Mouse (Mus musculus): ENCODE measurements around the gene Gata5. TPM values are rescaled to one million over a fixed set of nuclear protein-coding genes. Genes with fewer than 3 reads are reported as not detected.

Gene Gata5
- polyA plus RNA-seq, 1 experiment from 2014 or later = 28.0 TPM

GRCm38 (mm10) chr2:180329466-180329865, 5.0 kb downstream of the Gata5 start:
- H3K27ac ChIP-seq (ENCODE audit: low read depth, low read length) = no peak overlapping the region
- H3K36me3 ChIP-seq (ENCODE audit: control insufficient read depth, insufficient read depth, low read length) = peaks cover 28% of the 10 kb centered on the region
- H3K4me2 ChIP-seq = peak overlapping the region; percentile 65; the same call in 1 of the 2 replicates
- WGBS (ENCODE audit: insufficient replicate concordance) = 76% methylated on average over 1 of the region's 1 CpGs
- H3K4me3 ChIP-seq (ENCODE audit: low read depth, low read length) = peak overlapping the region; percentile 92; the same call in 1 of the 2 replicates
- no peaks in the 10 kb centered on the region for H3K27me3 ChIP-seq (ENCODE audit: control insufficient read depth, insufficient read depth, low read length)
- ATAC-seq (replicated peaks; ENCODE audit: insufficient number of reproducible peaks, low FRiP score, low TSS enrichment) = no peak
- 0 out of 2 replicates have a peak overlapping the region, but pooled peaks have one; percentile 8 for H3K9ac ChIP-seq (ENCODE audit: low read depth, low read length)
- no peaks in the 10 kb centered on the region for H3K9me3 ChIP-seq (replicated peaks; ENCODE audit: control insufficient read depth, low read length)
- peaks cover 44% of the 10 kb centered on the region for H3K4me1 ChIP-seq (ENCODE audit: control insufficient read depth, insufficient read depth, low read length)

GRCm38 (mm10) chr2:180322674-180323355, 11.7 kb downstream of the Gata5 start:
- 15% methylated on average over 14 of the region's 14 CpGs for WGBS (ENCODE audit: insufficient replicate concordance)
- Histone ChIP-seq H3K4me2 (peak overlapping the region; percentile 39), H3K9ac (ENCODE audit: low read depth, low read length) (peak overlapping the region; percentile 34; the same call in 1 of the 2 replicates), H3K4me1 (ENCODE audit: control insufficient read depth, insufficient read depth, low read length) (peaks cover 58% of the 10 kb centered on the region), H3K36me3 (ENCODE audit: control insufficient read depth, insufficient read depth, low read length) (peaks cover 22% of the 10 kb centered on the region), H3K4me3 (ENCODE audit: low read depth, low read length) (0 out of 2 replicates have a peak overlapping the region, but pooled peaks have one; percentile 11), H3K9me3 (replicated peaks; ENCODE audit: control insufficient read depth, low read length) (no peaks in the 10 kb centered on the region), H3K27ac (ENCODE audit: low read depth, low read length) (peak overlapping the region; percentile 83), H3K27me3 (ENCODE audit: control insufficient read depth, insufficient read depth, low read length) (no peaks in the 10 kb centered on the region)
- peak; percentile 73 for ATAC-seq (replicated peaks; ENCODE audit: insufficient number of reproducible peaks, low FRiP score, low TSS enrichment)

GRCm38 (mm10) chr2:180320216-180320615, 14.3 kb downstream of the Gata5 start:
- no peak for ATAC-seq (replicated peaks; ENCODE audit: insufficient number of reproducible peaks, low FRiP score, low TSS enrichment)
- Histone ChIP-seq H3K36me3 (ENCODE audit: control insufficient read depth, insufficient read depth, low read length) (no peaks in the 10 kb centered on the region), H3K27me3 (ENCODE audit: control insufficient read depth, insufficient read depth, low read length) (no peaks in the 10 kb centered on the region), H3K9me3 (replicated peaks; ENCODE audit: control insufficient read depth, low read length) (no peaks in the 10 kb centered on the region), H3K9ac (ENCODE audit: low read depth, low read length) (no peak overlapping the region), H3K4me2 (no peak overlapping the region), H3K4me1 (ENCODE audit: control insufficient read depth, insufficient read depth, low read length) (peaks cover 60% of the 10 kb centered on the region), H3K4me3 (ENCODE audit: low read depth, low read length) (no peak overlapping the region), H3K27ac (ENCODE audit: low read depth, low read length) (peak overlapping the region; percentile 29; the same call in 1 of the 2 replicates)
- WGBS (ENCODE audit: insufficient replicate concordance) = 63% methylated on average over 4 of the region's 4 CpGs

GRCm38 (mm10) chr2:180317591-180317990, 16.9 kb downstream of the Gata5 start:
- peak overlapping the region; percentile 72 for H3K27ac ChIP-seq (ENCODE audit: low read depth, low read length)
- no peak overlapping the region; the same call in 1 of the 2 replicates for H3K9ac ChIP-seq (ENCODE audit: low read depth, low read length)
- no peaks in the 10 kb centered on the region for H3K27me3 ChIP-seq (ENCODE audit: control insufficient read depth, insufficient read depth, low read length)
- H3K4me3 ChIP-seq (ENCODE audit: low read depth, low read length) = no peak overlapping the region
- H3K36me3 ChIP-seq (ENCODE audit: control insufficient read depth, insufficient read depth, low read length) = no peaks in the 10 kb centered on the region
- ATAC-seq (replicated peaks; ENCODE audit: insufficient number of reproducible peaks, low FRiP score, low TSS enrichment) = no peak
- H3K4me2 ChIP-seq = no peak overlapping the region; the same call in 1 of the 2 replicates
- H3K4me1 ChIP-seq (ENCODE audit: control insufficient read depth, insufficient read depth, low read length) = peaks cover 40% of the 10 kb centered on the region
- 47% methylated on average over 7 of the region's 7 CpGs for WGBS (ENCODE audit: insufficient replicate concordance)
- H3K9me3 ChIP-seq (replicated peaks; ENCODE audit: control insufficient read depth, low read length) = no peaks in the 10 kb centered on the region

GRCm38 (mm10) chr2:180314292-180314691, 20.2 kb downstream of the Gata5 start:
- H3K4me3 ChIP-seq (ENCODE audit: low read depth, low read length) = no peak overlapping the region
- no peaks in the 10 kb centered on the region for H3K27me3 ChIP-seq (ENCODE audit: control insufficient read depth, insufficient read depth, low read length)
- no peaks in the 10 kb centered on the region for H3K36me3 ChIP-seq (ENCODE audit: control insufficient read depth, insufficient read depth, low read length)
- no peak overlapping the region for H3K4me2 ChIP-seq
- H3K27ac ChIP-seq (ENCODE audit: low read depth, low read length) = no peak overlapping the region
- 89% methylated on average over 2 of the region's 2 CpGs for WGBS (ENCODE audit: insufficient replicate concordance)
- ATAC-seq (replicated peaks; ENCODE audit: insufficient number of reproducible peaks, low FRiP score, low TSS enrichment) = no peak
- peaks cover 30% of the 10 kb centered on the region for H3K4me1 ChIP-seq (ENCODE audit: control insufficient read depth, insufficient read depth, low read length)
- H3K9me3 ChIP-seq (replicated peaks; ENCODE audit: control insufficient read depth, low read length) = no peaks in the 10 kb centered on the region
- no peak overlapping the region for H3K9ac ChIP-seq (ENCODE audit: low read depth, low read length)

GRCm38 (mm10) chr2:180311147-180311546, 23.4 kb downstream of the Gata5 start:
- Histone ChIP-seq H3K4me1 (ENCODE audit: control insufficient read depth, insufficient read depth, low read length) (peaks cover 6% of the 10 kb centered on the region), H3K4me3 (ENCODE audit: low read depth, low read length) (no peak overlapping the region), H3K9ac (ENCODE audit: low read depth, low read length) (no peak overlapping the region), H3K27ac (ENCODE audit: low read depth, low read length) (no peak overlapping the region), H3K4me2 (no peak overlapping the region), H3K9me3 (replicated peaks; ENCODE audit: control insufficient read depth, low read length) (no peaks in the 10 kb centered on the region), H3K27me3 (ENCODE audit: control insufficient read depth, insufficient read depth, low read length) (no peaks in the 10 kb centered on the region), H3K36me3 (ENCODE audit: control insufficient read depth, insufficient read depth, low read length) (no peaks in the 10 kb centered on the region)
- WGBS (ENCODE audit: insufficient replicate concordance) = 34% methylated on average over 4 of the region's 4 CpGs
- ATAC-seq (replicated peaks; ENCODE audit: insufficient number of reproducible peaks, low FRiP score, low TSS enrichment) = no peak

GRCm38 (mm10) chr2:180307680-180308079, 26.8 kb downstream of the Gata5 start:
- ATAC-seq (replicated peaks; ENCODE audit: insufficient number of reproducible peaks, low FRiP score, low TSS enrichment) = no peak
- Histone ChIP-seq H3K4me2 (no peak overlapping the region), H3K9me3 (replicated peaks; ENCODE audit: control insufficient read depth, low read length) (no peaks in the 10 kb centered on the region), H3K9ac (ENCODE audit: low read depth, low read length) (no peak overlapping the region), H3K4me3 (ENCODE audit: low read depth, low read length) (no peak overlapping the region), H3K36me3 (ENCODE audit: control insufficient read depth, insufficient read depth, low read length) (no peaks in the 10 kb centered on the region), H3K27ac (ENCODE audit: low read depth, low read length) (no peak overlapping the region), H3K27me3 (ENCODE audit: control insufficient read depth, insufficient read depth, low read length) (no peaks in the 10 kb centered on the region), H3K4me1 (ENCODE audit: control insufficient read depth, insufficient read depth, low read length) (peaks cover 8% of the 10 kb centered on the region)
- WGBS (ENCODE audit: insufficient replicate concordance) = 30% methylated on average over 2 of the region's 2 CpGs

GRCm38 (mm10) chr2:180306423-180307168, 27.9 kb downstream of the Gata5 start:
- Histone ChIP-seq H3K27me3 (ENCODE audit: control insufficient read depth, insufficient read depth, low read length) (no peaks in the 10 kb centered on the region), H3K4me2 (no peak overlapping the region), H3K4me1 (ENCODE audit: control insufficient read depth, insufficient read depth, low read length) (peaks cover 8% of the 10 kb centered on the region), H3K36me3 (ENCODE audit: control insufficient read depth, insufficient read depth, low read length) (no peaks in the 10 kb centered on the region), H3K27ac (ENCODE audit: low read depth, low read length) (no peak overlapping the region), H3K9me3 (replicated peaks; ENCODE audit: control insufficient read depth, low read length) (no peaks in the 10 kb centered on the region), H3K4me3 (ENCODE audit: low read depth, low read length) (no peak overlapping the region), H3K9ac (ENCODE audit: low read depth, low read length) (no peak overlapping the region)
- 67% methylated on average over 8 of the region's 8 CpGs for WGBS (ENCODE audit: insufficient replicate concordance)
- ATAC-seq (replicated peaks; ENCODE audit: insufficient number of reproducible peaks, low FRiP score, low TSS enrichment) = no peak

All from heart, embryonic 11.5 days (tissue).